Mouse (Mus musculus): Measurements from ENCODE around the gene Pth2.
"Not testable (repeated sequence)": the region's sequence is repeated elsewhere in the genome, so short reads cannot be mapped to it uniquely, and the experiment has no call there.

Pth2 gene

DNA sequence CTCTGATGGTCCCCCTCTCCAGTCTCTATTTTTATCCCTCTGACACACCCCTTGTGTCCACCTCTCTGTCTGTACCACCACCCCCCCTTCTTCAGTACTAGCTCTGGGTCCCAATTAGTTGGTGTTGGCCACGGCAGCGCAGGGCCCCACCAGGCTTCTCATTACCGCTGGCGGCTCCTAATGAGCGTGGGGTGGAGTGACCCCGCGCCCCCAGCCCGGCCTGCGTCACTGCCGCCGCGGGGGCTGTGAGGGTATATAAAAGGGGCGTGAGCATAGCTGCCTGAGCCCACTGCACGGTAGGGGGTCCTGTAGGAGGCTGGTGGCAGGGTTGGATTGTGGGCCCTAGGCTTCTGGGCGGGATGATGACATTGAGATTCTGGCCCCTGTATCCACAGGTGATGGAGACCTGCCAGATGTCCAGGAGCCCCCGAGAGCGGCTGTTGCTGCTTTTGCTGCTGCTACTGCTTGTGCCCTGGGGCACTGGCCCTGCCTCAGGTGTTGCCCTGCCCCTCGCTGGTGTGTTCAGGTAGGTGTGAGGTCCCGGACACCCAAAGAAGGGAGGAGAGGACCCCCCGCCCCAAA is at the start of gene Pth2:
Gene Pth2 (plus strand): TSS at position 100 of the 582 bp plus-strand sequence.
- no peak for DNase-seq (ENCODE audit: low spot score in 2 of 2)

DNA sequence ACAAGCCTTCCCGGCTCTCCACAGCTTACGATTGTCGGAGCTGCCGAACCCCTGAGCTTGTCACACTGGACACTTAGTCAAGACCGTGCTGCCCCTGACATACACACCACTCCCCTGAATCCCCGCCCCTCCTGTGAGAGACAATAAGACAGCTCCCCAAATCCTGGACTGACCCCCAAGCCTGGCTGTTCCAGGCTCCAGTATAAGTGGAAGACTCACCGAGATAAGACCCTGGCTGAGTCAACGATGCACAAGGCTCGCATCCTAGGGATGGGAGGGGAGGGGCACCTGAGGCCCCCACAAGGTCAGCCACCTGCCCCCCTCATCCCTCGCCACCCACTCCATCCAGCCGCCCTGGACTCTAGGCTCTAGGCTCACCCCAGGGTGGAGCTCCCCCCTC is 48.9 kb upstream of the Pth2 start:
- no peak for DNase-seq (ENCODE audit: low spot score in 2 of 2)

DNA sequence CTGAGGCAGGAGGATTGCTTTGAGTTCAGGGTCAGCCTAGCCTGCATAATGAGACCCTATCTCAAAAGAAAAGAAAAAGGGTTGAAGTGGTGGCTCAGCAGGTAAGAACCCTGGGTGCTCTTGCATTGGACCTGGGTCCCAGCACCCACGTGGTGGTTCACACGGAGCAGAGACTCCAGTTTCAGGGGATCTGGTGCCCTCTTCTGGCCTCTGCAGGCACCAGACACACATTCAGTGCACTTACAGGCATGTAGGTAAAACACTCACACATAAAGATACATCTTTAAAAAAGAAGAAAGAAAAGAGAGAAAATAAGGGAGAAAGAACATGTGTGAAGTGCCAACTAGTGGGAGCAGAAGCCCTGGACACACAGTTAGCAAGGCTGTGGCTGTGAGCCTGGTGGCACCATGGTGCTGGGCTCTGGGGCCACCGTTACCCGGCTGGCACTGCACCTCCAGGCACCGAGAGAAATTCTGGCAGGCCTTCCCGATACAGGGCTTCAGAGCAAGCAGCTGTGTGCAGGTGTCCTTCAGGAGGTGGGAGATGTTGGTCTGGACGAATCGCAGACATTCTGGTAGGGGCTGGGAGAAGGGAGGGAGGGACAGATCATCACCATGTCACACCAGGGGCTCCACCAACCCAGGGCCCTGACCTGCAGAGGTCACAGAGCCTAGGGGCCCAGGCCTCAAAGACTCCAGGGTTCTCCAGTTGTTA is 47.2 kb upstream of the Pth2 start:
- DNase-seq (ENCODE audit: low spot score in 2 of 2): no peak

DNA sequence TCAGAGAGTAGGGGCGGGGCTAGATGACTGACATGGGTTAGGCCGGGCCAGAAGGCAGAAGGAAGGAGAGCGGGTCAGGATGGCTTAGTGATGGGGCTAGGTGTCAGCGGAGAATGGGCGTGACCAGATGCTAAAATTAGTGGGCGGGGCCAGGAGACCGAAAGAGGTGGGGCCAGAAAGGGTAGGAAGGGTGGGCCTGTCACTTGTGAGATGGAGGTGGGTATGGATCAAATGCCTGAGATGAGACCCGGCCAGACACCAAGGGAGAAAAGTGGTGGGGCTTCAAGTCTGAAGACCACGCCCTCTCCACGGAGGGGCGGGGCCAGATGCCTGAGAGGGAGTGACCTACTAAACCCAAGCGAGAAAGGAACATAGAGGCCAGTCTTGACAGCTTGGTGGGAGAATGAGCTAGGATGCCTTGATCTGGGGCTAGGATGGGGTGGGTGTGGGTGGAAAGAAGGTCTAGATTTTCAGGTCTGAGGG is 46.2 kb upstream of the Pth2 start:
- DNase-seq (ENCODE audit: low spot score in 2 of 2): peak; percentile 54 to 80

DNA sequence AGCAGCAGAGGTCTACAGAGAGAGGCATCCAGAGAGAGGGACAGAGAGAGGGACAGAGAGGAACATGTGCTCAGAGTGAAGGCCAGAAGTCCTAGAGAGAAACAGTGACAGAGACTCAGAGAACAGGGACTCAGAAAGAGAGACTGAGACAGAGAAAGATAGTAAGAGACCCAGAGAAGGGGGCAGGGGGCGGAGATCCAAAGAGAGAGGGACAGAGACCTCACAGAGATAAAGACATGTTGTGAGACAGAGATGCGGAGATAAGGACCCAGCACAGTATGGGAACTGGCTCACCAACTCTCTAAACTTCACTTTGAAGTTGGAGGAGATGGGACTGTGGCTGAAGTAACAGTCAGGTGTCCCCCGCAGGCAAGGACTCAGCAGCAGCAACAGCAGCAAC is 45.4 kb upstream of the Pth2 start:
- no peak for DNase-seq (ENCODE audit: low spot score in 2 of 2)

DNA sequence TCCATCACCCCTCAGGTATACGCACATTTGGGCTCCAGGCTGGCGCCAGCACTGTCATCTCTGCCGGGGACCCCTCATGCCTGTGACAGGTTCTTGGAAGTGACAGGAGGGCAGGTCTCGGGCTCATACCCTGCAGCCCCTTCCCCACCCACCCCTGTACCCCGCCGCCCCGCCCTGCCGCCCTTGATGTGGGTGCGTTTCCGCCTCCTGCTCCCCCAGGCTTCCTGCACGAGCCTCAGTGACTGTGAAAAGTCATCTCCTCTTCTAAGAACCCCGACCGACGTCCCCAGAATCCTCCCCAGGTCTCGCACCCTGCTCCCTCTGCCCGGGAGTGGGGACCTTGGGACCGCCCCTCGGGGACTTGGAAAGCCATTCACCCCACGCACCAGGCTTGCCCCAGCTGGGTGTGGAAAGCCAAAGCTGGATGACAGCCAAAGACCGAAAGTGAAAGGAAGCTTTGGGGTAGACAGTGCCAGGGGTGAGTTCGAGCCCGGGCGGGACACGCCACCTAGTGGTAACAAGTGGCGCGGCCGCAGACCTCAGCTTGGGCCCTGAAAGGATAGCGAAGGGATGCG is 44.7 kb upstream of the Pth2 start, which contains the start of the genes Gm45713 and Flt3l:
Gene Gm45713 (minus strand): TSS at position 239 of the 575 bp plus-strand sequence.
Gene Flt3l (minus strand): TSS at position 440 of the 575 bp plus-strand sequence.
- peak; percentile 91 to 94 for DNase-seq (ENCODE audit: low spot score in 2 of 2)

DNA sequence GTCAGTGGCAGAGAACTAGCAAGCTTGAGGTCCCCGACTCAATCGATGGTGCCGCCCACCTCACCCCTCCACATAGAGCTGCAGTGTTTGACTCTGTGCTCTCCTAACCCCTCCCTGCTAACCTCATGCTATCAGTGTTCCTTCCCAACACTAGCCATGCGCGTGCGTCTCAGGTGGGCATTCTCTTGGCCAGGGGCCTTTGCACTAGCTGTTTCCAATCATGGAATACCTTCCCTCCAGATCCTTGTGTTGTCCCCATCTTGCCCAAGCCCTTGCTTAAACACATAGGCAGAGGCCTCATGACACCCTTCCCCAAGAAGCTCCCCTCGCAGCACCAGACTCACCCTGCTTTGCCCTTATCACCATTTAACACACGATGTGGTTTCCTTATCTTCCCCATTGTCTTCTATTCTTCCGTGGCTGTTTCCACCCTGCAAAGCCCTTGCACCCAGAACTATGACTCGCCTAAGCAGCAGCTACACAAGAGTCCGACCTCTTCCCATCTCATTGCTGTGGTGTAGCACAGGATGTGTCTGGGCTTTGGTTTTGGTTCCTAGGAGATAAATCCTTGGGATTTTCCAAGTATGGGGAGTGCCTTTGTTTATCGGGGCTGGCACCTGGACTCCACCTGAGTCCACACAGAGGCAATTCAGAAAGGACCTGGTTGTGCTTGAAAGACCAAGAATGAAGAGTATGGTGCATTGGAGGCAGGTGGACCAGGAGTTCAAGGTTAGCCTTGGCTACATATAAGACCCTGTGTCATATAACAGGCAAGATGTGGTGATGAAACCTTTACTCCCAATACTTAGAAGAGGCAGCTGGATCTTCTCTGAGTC is 43.4 kb upstream of the Pth2 start:
- no peak for DNase-seq (ENCODE audit: low spot score in 2 of 2)

DNA sequence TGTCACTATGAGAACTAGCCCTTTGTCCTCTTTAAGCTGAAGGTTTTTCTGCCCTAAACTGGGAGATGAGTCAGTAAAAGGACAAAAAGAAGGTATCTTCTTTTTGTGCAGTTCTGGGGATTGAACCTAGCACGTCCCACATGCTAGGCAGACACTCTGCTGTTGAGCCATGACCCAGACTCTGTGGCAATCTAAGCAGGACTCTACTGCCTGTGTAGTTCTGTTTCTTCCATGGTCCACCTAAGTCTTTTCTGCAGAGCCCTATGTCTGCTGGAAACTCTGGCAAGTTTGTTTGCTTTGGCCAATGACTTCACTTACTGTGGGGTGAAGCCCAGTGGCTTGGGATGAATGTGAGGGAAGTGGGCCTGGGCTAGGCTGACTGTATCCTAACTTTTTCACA is 42.4 kb upstream of the Pth2 start:
- DNase-seq (ENCODE audit: low spot score in 2 of 2): no peak

DNA sequence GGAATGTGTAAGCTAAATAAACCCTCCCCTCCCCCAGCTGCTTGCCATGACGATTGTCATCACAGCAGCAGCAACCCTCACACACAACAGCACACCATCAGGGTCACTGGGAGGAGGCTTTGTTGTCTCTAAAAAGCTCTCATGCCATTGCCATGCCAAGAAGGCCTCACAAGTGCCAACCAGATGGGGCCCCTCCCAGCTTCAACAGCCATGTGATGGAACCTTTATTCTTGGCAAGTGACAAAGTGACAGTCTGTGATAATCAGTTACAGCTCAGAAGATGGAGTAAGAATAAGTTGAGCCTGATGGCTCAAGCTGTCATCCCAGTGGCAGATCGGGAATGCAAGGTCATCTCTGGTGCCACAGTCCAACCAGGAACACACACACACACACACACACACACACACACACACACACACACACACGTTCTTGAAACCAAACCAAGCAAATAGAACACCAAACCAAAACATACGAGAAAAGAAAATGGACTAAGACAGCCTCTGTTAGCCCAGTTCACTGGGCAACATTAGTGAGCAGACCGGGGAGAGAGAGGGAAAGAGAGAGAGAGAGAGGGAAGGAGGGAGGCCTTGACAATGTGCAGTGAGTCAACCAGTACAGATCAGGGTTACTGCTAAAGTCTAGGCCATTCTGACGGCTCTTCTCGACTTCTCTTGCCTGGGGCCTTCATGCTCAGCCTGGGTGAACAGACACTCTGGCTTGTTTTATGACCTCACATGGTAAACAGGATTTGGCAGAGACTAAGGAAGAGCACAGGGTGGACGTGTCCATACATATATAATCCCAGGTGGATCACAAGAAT is 40.7 kb upstream of the Pth2 start:
- DNase-seq (ENCODE audit: low spot score in 2 of 2): no peak

DNA sequence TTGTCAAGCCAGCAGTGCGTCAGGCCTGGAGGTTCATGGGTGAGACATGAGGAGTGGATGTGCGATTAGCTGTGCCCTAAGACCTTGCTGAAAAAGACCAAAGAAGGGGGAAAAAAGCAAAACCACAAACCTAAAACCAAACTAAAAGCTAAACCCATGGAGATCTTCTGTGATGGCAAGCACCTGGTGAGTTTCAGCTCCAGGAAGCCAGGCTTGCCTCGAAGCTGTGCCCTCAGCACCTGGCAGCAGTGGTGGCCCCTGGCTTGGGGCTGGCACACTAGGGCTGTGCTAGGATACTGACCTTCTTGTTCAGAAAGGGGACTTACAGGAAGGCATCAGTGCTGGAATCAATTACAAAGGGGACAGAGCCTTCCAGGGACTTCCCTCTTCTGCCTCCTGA is 39.5 kb upstream of the Pth2 start:
- DNase-seq (ENCODE audit: low spot score in 2 of 2): no peak

DNA sequence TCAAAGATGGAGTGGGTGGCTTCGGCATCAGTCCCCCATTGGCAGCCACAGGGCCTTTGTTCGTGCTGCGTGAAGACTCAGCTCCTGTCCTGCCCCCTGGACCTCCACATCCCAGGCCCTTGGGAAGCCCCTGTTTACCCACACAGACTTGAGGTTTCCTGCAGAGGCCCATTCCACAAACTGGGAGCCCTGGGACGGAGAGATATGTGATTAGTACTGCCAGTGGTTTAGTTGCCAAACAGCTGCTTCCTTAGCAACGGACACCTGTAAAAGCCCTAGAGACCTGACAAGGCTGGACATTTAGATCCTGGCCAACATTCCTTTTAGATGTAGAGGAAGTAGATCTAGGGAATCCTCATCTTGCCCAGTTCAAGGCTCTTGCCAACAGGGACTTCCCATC is 38.9 kb upstream of the Pth2 start:
- DNase-seq (ENCODE audit: low spot score in 2 of 2): no peak

DNA sequence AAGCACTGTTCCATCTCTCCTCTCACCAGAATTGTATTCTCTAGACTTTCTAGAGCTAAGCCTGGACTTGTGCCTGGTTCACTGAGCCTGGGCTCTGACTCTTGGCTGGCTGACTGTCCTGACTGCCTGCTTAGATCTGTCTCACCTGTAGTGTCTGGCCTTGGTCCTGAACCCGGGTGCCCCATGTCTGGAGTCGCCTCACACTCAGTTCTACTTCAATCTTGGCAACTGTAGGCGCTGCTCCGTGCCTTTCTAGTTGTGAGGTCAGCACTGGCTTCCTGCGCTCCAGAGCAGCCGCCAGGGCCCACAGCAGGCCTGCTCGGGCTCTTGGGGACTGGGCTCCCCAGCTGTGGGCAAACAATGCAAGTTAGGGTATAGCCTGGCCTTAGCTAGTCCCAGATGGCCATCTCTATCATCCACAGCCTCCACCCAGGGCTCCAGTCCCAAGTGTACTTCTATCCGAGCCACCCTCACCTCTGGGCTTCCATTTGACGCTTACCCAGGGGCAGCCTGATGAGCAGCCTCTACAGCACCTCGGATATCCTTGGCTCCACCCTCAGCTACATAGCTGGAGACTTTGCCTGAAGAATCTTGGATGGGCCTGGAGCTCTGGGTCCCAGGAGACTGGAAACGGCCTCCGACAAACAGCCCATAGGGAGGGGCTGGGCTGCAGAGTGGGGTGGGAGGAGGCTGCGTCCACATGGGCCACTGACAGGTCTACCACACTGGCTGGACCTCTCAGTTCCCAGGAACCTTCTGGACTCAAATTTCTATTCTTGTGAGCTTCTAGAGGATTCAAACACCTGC is 36.2 kb upstream of the Pth2 start:
- no peak for DNase-seq (ENCODE audit: low spot score in 2 of 2)

DNA sequence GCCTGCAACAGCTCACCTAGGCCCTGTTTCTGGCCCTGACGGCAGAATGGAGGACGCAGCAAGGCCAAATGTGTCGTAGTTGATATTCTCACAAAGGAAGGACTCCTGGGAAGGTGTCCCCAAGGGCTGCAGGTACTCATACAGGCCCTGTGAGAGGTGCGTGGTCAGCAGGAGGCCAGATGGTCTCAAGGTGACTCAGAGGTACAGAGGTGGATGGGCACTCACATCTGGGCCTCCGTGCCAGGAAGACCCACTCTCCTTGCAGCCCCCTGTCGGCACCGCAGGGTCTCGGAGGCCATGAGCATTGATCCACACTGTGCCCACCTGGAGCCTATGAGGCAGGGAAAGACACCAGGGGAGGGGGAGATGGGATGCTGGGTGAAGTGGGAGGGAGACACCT is 35.3 kb upstream of the Pth2 start:
- DNase-seq (ENCODE audit: low spot score in 2 of 2): peak in 1 of 2 experiments; percentile 13

DNA sequence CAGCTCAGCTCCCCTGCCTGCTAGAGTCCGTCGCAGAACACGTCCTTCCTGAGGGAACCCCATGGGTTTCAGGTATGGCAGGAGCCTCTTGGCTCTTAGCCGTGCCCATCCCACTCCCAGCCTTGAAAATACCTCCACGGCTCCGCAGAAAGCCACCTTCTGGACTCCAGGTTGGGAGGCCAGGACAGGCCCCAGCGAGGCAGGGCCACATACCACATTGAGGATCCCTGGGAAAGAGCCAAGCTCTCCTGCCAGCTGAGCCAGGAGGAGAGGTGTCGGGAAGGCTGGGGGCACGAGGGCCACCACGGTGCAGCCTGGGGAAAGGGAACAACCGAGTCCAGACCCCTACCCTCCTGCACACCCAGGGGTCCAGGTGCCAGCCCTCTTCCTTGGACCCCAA is 33.5 kb upstream of the Pth2 start:
- DNase-seq (ENCODE audit: low spot score in 2 of 2): no peak

DNA sequence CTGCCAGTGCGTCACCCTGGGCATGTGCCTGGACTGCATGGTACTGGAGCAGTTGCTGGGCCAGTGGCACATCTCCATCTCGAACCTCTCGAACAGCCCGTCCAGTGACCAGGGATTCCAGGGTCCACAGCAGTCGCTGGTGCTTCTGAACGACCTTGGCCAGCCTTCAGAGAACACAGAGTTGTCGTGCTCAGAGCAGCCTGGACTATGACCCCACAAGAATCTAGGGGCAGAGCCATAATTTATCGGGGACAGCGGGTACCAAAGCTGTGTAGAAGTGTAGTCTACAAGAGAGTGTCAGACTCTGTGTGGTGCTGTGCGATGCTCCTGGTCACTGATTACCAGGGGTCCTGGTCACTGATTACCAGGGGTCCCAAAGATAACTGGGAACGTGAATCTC is 32.9 kb upstream of the Pth2 start:
- DNase-seq (ENCODE audit: low spot score in 2 of 2): no peak

DNA sequence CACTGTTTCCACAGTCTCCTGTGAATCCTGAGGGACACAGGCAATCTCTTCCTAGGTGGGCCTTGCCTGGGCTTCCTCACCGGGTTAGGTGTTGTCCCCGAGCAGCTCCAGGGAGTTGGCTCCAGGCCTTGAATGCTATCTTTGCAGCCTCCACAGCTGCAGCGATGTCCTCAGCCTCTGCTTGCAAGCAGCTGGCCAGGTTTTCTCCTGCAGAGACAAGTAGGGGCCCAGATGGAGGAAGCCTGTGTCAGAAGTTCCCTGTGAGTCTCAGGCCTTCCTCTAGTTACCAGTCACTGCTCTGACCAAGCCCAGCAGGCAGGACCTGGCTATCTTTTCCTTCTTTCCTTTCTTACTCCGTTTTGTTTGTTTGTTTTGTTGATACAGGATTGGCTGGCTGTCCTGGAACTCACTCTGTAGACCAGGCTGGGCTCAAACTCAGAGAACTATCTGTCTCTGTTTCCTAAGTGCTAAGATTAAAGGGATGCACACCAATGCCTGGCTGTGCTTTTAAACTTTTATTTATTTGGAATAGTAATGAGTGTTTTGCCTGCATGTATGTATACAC is 32.2 kb upstream of the Pth2 start:
- no peak for DNase-seq (ENCODE audit: low spot score in 2 of 2)

DNA sequence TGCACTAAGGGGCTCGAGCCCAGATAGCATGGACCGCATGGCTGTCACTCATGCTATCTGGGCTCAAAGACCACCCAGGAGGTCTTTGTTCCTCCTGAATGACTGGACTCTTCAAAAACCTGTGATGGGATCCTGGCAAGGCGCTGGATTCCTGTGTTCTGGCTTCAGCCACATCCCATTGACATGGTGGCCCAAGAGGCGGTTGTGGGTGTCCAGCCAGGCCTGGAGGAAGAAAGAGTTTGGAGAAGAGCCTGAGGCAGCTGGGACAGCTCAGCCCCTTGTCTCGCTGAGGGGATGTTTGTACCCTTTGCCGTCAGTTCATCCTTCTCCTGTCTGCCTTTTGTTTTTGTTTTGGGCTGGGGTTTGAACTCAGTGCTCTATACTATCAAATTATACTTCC is 31.2 kb upstream of the Pth2 start:
- no peak for DNase-seq (ENCODE audit: low spot score in 2 of 2)

DNA sequence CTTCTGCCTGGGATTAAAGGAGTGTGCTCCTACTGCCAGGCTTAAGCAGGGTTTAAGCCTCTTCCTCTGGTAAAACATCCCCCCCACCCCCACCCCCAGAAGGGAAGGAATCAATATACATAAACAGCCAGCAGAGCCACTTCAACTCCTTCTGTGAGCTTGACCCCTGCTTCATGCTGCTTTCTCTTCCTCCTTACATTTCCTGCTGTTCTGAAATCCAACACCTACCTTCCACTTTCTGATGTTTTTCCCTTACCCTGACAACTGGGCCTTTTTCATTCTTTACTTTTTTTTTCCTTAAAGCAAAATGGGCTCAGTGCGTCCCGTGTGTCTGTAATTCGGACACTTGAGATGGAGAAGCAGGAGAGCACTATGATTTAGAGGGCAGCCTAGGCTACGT is 30.5 kb upstream of the Pth2 start:
- DNase-seq (ENCODE audit: low spot score in 2 of 2): no peak

DNA sequence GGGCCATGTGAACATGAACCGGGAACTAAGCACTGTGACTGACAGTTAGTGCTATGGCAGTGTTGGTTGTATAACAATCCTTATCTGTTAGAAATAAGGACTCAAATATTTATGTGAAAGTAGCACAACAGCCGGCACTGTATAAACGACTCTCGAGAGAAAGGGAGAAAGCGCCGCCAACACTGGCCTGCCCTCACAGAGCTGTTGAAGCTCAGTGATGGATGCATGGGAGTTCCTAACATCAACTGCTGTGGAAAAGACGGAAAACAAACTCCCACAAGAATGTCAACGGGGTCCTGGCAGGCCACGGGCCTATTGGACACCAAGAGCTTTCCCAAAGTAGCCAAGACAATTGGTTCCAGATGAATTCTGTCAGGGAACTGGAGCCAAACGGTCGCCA is 29.5 kb upstream of the Pth2 start:
- DNase-seq (ENCODE audit: low spot score in 2 of 2): no peak

DNA sequence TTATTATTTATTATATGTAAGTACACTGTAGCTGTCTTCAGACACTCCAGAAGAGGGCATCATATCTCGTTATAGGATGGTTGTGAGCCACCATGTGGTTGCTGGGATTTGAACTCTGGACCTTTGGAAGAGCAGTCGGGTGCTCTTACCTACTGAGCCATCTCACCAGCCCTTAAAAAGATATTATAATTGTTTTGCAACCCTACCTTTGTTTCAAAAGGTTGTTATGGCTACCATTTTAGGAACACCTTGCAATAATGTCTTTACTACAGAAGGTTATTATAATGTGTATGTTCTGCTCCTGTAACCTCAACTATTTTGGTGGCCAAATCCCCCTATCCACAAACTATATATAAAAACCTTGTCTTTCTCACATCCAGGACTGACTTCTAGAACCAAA is 27.7 kb upstream of the Pth2 start:
- DNase-seq (ENCODE audit: low spot score in 2 of 2): not testable (repeated sequence)

All from spleen, postnatal 10 days (tissue).